Mouse (Mus musculus) embryo, embryonic 11.5 days (tissue): ENCODE measurements around the gene Pp2d1.
"Not testable (repeated sequence)": the region's sequence is repeated elsewhere in the genome, so short reads cannot be mapped to it uniquely, and the experiment has no call there.

Source experiments
- DNase-seq: peaks from one replicate; pipeline ENCODE4 v3.0.0-alpha.2; 2012; ENCODE audit warnings: low read depth, low spot score

Pp2d1 gene

GRCm38 (mm10) chr17:53539351-53539750 is at the start of gene Pp2d1:
Pp2d1 (minus strand) TSS chr17:53539451.
- not testable (repeated sequence) for DNase-seq

- DNase-seq: no peak
Measured at GRCm38 (mm10) chr17:53588097-53588855, 49.0 kb upstream of the Pp2d1 start.

GRCm38 (mm10) chr17:53587074-53587851 is 48.0 kb upstream of the Pp2d1 start:
- DNase-seq: no peak

GRCm38 (mm10) chr17:53583846-53584579 is 44.8 kb upstream of the Pp2d1 start:
- no peak for DNase-seq

GRCm38 (mm10) chr17:53582805-53583204 is 43.6 kb upstream of the Pp2d1 start:
- DNase-seq: no peak

- no peak for DNase-seq
Measured at GRCm38 (mm10) chr17:53582026-53582585, 42.9 kb upstream of the Pp2d1 start.

- DNase-seq: no peak
Measured at GRCm38 (mm10) chr17:53580237-53580636, 41.0 kb upstream of the Pp2d1 start.

- no peak for DNase-seq
Measured at GRCm38 (mm10) chr17:53579612-53580011, 40.4 kb upstream of the Pp2d1 start.

- no peak for DNase-seq
Measured at GRCm38 (mm10) chr17:53578776-53579175, 39.5 kb upstream of the Pp2d1 start.

- DNase-seq: no peak
Measured at GRCm38 (mm10) chr17:53578249-53578648, 39.0 kb upstream of the Pp2d1 start.

GRCm38 (mm10) chr17:53577754-53578153 is 38.5 kb upstream of the Pp2d1 start:
- no peak for DNase-seq

- no peak for DNase-seq
Measured at GRCm38 (mm10) chr17:53577151-53577550, 37.9 kb upstream of the Pp2d1 start.

- no peak for DNase-seq
Measured at GRCm38 (mm10) chr17:53573019-53573556, 33.8 kb upstream of the Pp2d1 start.

GRCm38 (mm10) chr17:53570932-53571331 is 31.7 kb upstream of the Pp2d1 start:
- not testable (repeated sequence) for DNase-seq

GRCm38 (mm10) chr17:53570361-53570875 is 31.2 kb upstream of the Pp2d1 start:
- no peak for DNase-seq

GRCm38 (mm10) chr17:53569829-53570228 is 30.6 kb upstream of the Pp2d1 start:
- peak; percentile 26 for DNase-seq

- no peak for DNase-seq
Measured at GRCm38 (mm10) chr17:53568734-53569386, 29.6 kb upstream of the Pp2d1 start.

GRCm38 (mm10) chr17:53568118-53568517 is 28.9 kb upstream of the Pp2d1 start:
- peak; percentile 61 for DNase-seq

- peak; percentile 24 for DNase-seq
Measured at GRCm38 (mm10) chr17:53567346-53568101, 28.3 kb upstream of the Pp2d1 start.

- DNase-seq: peak; percentile 43
Measured at GRCm38 (mm10) chr17:53566919-53567345, 27.7 kb upstream of the Pp2d1 start.
